Mouse (Mus musculus): ENCODE results near the gene Rbp1.

Rbp1 gene

DNA sequence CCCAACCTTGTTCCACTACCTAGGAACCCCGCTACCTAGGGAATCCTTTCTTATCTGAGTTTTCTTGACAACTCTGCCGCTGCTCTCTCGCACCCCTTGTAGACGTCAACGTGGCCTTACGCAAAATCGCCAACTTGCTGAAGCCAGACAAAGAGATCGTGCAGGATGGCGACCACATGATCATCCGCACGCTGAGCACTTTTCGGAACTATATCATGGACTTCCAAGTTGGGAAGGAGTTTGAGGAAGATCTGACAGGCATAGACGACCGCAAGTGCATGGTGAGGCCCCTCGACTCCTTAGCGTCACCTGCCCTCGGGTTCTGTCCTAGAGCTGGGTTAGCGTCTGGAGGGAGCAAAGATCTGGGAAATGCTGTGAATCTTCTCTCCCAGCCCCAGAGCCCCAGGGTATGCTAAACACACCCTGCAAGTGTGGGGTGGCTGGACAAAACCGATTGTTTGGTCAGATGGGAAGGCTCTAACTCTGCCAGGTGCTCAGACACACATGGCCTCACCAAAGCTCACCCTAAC lies 2.7 kb downstream of the Rbp1 start:
- DNase-seq: no peak

DNA sequence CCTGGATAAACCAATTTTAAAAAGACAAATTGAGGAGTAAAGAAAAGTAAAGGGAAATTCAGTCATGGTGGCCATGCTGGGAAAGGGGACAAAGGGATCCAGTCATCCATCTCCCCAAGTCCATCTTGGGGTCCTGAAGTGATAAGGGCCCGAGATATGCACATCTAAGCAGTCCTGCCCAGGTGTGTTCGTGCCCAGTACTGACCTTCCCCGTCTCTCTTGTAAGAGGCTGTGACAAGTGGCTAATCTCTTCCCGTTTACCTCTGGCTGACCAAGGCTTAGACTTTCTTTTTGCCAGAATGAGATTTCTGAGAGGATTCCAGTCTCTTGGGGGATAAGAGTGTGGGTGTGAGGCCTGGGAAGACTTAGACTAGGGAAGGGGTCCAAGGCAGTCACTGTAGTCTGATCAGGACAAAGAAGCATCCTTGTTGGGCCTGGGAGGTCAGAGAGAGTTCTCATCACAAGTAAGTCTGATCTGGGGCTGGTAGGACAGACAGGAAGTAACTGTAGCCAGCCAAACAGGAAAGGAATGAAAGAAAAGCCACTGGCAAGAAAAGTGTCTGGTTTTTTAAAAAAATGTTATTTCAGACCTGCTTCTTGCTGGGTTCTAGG lies 5.3 kb downstream of the Rbp1 start:
- DNase-seq: no peak

DNA sequence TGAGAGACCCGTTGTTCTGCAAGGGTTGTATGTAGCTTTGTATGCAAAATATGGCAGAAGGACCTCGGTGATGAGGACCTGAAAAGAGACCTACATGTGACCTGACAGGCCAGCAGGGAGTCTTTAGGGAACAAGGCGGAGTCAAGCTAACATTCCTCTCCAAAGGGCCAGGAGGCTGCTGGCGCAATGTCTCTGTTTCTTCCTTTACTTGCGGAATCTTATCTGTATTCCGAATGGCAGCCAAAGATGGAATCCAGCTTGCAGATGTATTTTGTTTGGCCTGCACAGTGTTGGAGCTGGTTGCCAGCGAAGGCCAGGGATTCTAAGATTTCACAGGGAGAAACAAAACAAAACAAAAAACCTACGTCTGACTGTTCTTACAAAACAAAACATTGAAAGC lies 6.0 kb downstream of the Rbp1 start:
- no peak for DNase-seq

DNA sequence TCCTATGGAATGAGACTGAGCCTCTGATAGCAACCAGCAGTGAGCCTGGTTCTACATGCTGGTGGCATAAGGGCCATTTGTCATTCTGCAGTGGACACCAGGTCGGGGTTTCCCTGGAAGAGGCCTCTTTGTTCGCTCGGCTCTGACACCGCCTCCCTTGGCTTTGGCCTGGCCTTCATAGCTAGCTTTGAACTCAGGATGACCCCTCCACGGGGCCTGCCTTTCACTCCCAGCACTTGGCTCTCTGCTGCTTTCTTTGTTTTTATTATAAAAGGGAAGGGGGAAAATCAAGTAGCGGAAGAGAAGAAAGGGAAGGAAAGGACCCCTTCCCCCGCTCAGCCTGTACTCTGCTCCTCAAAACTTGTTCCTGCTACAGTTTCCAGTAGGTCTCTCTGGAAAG lies 7.0 kb downstream of the Rbp1 start:
- DNase-seq: no peak

DNA sequence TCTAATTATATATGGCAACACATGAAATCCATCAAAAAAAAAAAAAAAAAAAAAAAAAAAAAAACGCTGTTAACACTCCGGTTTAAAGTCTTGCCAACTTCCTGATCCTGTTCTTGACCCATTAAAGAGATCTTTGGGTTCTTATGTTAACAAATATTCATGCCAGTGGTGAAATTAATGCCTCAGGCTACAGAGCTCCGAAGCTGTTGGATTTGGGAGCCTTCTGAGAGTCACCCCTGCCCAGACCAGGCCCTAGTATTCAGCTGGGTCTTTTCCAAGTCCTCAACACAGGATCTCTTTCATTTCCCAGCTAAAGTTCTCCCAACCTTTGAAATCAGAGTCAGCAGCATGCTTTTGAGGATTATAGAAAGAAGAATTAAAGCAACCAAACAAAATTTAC lies 7.8 kb downstream of the Rbp1 start:
- no peak for DNase-seq

DNA sequence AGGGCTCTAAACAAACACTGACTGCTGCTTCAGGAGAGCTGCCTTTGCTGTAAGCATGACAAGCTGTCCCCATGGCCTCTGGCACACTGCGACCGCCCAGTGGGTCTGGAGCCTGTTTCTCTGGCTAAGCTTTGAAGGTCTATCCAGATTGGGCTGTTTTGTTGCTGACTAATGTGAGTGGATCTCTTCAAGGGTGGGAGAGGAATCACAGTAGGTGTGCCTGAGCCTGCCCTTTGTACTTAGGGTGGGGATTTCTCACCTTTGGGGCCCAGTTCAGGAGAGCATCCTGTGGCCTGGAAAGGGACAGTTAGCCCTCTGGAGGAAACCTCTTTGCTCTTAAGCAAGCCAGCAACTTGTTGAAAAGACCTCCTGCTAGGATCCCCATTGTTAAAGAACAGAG lies 10.3 kb downstream of the Rbp1 start:
- no peak for DNase-seq

DNA sequence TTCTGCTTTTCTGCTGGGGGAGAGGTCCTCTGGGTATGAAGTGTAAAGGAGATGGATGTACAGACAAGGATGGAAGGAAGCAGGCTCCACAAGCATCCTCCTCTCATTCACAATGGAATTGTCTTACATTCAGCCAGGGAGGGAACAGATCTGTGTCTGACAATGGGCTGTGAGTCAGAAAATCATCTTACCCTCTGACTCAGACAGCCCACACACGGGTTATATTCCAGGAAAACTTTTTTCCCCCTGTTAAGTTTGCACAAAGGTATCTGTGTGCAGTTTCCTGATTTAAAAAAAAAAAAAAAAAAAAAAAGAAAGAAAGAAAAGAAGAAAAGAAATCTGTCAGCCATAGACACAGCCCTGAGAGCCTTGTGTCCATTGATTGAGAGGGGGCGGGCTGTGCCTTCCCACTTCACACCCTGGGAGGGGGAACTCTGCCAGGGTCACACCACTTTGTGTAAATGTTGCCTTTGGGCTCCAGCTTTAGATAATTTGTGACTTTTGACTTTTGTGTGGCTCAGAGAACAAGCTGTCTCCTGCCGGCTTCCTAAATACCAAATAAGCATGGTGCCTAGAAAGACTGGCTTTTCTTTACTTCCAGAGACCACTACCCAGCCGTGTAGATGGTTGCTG lies 11.3 kb downstream of the Rbp1 start:
- DNase-seq: no peak

DNA sequence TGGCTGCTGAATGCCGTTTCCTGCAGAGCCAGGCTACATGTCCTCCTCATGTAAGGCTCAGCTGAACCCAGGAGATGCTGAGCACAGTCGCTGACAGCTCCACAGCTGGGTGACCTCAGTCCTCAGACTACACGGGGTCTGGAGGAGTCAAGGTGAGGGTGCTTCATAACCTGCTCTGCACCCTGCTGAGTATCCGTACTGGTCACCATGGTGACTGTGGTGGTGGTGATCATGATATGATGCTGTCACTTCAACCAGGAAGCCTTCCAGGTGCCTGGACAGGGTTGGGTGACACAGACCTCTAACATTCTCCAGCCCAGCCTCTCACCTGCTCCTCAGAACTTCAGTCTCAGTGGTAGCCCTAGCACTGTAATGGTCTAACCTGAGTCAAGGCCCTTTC lies 15.1 kb downstream of the Rbp1 start:
- DNase-seq: no peak

DNA sequence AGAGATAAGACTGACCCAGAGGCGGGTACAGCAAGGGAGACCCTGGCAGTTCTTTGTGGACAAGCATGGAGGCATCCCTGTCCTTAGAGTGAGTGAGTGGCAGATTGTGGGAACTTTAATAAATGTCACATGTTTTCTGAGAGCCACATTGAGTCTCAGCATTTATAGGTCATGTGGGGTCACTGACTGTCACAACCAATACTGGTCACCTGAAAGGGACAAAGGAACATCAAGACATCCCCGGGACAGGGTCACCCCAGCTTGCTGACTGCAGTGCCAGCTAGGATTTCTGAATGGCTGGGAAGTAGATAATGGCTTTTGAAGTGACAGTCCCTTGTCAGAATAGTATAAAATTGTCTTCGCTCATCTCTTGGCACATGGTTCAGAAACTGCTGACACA lies 16.3 kb downstream of the Rbp1 start:
- no peak for DNase-seq

DNA sequence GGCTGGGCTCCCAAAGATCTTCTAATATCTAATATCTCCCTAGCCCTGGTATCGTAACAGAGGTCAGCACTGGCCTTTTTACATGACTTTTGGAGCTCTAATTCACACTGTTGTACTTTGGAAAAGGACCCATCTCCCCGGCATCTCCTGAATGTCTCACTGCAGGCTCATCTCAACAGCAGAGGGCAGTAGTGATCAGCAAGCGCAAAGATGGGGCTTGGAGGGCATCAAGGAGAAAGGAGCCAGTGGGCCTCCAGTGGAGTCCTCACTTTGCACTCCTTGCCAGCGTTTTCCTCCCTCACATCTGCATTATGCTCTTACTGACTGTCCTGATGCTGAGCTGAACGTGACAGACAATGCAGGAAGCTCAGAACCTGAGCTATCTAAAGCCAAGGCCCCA lies 19.9 kb downstream of the Rbp1 start:
- no peak for DNase-seq

DNA sequence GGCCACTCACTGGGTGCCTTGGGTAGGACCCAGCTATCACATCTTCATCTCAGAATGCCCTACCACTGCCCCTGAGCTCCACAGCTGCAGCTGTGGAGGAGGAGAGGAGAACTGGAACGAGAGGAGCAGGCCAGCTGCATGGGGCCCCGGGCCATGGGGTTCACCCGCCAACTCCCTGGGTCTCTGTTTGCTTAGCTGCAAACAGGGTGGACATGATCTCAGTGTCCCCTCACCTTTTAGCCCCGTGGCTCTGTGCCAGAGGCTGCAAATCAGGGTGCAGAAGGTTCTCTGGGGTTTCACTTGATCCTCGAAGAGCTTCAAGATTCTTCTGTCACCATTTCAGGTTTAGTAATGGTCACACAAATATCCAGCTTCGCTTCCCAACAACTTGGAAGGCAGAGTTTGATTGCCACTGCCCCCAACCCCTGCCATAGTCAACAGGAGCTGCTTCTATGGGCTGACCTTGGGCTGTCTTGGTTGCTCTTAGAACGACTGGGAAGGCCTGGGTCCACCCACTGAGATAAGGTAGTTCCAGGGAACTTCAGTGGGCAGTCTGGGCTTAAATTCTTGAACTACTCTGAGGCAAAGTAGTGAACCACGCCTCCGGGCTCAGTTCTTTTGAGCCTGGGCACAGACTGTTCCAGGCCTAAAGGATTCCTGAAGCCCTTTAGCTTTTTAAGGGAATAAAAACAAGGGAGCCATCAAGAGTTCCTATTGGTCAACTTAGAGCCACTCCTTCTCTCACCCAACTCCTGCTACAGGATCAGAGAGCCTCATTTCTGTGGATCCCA lies 22.8 kb downstream of the Rbp1 start:
- no peak for DNase-seq

DNA sequence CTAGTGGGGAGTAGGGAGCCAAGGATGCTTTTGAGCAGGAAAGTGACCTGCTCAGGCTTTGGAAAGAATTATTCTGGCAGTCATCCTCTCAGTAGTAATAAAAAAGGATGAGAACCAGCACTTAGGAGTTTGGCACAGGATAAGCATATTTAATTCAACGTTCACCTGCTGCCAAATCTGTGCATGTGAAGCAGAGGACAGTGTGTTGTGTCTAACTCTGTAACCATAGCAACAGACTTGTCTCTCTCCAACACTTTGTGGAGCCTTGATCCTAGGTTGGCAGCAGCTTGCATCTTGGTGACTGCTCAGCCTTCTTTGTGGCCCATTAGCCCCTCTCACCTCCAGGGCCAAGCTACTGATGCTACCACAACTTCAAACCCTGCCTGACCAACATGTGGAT lies 28.2 kb downstream of the Rbp1 start:
- DNase-seq: peak; percentile 37

DNA sequence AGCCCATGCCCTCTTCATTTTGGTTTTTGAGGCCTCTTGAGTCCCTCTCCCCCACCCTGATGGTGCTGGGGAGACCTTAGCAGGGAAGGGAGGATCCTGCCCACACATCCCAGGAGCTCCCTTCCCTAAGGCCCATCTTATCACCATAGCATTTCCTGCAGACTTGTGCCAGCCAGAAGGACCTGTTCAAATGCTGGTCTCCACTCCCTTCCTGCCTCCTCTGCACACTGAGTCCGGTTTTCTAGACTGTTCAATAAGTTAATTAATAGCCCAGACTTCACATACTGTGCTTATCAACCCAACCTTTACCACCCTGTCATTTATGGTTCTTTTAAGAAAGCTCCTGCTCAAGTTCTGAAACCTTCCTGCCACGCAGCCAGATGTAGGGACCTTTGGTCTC lies 43.9 kb downstream of the Rbp1 start:
- DNase-seq: no peak

DNA sequence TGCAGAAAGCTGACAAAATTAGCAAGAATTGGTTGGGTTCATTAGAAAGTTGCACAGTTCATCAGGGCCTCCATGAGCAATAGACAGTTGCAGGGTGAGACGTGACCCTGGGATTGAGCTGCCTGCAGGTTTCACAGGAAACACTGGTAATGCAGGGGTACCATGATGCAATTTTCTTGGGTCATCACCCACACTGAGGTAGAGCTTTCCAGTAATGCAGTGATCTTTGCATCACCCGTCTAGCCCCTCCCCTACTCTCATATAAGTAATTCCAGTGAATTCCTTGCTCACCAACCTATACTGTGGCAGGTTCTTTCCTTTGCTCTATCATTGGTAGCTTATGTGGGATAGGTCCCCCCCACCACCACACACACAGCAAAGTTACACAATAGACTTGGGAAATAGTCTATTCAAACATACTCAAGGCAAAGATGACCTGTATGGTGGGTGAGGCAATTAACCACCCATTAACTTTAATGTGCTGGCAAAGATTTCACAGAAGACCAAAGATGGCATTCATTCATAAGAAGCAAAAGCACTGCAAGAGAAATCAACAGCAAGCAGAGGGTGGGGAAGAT lies 57.5 kb downstream of the Rbp1 start:
- no peak for DNase-seq

DNA sequence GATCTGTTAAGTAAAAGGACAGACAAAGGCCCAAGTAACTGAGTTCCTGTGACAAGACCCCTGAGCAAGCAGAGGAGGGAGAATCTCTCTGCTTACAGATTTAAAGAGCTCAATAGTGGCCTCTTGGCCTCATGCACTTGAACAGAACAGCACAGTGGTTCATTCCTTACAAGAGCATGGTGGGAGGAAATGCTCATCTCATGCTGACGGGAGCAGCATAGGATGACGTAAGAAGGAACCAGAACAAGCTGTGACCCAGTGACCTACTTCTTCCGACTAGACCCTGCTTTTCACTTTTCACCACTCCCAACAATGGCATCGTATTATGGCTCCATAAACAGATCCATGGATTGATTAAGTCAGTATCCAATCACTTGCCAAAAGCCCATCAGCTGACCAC lies 59.5 kb downstream of the Rbp1 start:
- no peak for DNase-seq

DNA sequence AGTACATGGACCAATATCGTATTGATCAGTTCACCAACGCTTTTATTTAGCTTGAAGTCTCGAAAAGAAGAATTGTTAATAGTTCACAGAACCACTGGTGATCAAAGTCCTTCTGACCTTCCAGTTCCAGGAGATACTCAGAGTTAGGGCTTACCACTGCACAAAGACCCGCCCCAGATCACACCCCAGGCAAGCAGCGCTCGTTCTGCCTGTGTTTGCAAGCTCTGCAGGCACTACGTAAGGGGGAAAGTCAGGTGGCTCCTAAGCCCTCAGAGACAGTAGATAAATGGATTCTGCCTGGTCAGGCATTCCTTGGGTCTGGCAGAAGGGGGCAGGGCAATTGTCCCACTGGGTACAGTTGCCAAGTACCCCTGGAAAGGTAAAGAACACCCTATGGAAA lies 62.3 kb downstream of the Rbp1 start:
- DNase-seq: no peak

DNA sequence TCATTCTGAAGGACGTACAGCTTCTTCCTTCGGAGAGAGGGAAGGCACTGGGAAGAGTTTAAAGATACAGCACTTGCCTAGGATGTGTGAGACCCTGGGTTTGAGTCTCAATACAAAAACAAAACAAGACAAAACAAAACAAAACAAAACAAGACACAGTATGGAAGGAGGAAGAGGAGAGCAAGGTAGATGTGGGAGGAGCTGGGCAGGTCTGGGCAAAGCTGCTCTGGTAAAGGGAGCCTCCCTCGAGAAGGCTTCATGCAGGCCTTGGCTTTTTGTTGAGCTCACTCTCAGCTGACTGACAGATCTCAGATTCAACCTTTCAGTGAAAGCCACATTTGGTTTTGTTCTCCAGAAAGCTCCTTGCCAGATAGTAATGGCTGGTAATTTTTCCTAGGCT lies 63.1 kb downstream of the Rbp1 start, which contains the start of gene Rbp2:
TSS of gene Rbp2 (plus strand) at position 301 of the 400 bp plus-strand sequence.
- DNase-seq: no peak

DNA sequence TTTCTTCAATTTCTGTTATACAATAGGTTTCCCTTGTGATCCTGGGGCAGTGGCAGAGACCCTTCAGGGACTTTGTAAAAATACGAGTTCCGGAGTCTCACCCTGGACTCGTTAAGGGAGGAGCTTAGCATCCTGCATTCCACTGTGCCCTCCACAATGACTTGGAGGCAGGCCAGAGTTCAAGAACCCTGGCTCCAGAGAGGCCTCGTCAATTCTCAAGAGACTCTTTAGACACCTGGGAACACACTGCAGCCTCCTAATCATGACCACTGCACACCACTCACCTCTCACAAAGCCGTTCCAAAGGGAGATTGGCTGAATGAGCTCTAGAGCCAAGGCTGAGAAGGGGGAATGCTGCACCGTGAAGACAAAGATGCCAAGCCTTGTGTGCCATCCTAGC lies 64.5 kb downstream of the Rbp1 start:
- no peak for DNase-seq

DNA sequence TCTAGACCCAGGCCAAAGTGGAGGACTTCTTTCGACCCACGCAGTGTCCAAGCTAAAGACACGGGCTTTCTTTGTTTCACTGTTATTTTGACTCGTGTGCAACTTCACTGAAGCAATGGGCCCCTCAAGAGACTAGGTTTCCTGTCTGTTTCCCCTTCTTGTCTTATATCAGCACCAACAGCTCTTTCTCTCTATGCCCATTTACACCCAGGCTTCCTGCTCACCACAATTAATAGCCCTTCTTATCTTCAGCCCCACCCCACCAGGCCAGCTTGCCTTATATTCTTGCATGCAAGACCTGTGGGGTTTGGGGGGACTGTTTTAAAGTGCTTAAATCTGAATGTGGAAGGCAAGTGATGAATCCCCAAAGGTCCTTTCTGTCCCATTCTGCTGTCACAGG lies 66.8 kb downstream of the Rbp1 start:
- DNase-seq: no peak

DNA sequence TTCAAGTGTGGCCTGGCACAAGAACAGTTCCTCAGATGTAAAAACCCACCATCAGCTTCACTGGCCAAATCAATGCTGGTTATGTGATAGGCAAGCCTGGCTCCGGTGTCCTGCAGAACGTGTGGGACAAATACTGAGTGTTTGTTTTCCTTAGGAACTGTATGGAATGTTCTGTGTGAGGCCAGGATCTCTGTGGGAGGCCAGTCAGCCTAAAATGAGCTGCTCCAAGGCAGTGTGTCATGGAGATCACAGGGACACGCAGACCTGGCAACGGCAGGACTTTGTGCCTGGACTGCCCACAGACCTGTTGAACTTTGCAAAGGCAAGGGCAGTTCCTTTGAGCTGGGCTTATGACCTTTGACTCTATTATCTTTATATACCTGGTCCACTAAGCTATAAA lies 67.4 kb downstream of the Rbp1 start:
- no peak for DNase-seq

DNA sequence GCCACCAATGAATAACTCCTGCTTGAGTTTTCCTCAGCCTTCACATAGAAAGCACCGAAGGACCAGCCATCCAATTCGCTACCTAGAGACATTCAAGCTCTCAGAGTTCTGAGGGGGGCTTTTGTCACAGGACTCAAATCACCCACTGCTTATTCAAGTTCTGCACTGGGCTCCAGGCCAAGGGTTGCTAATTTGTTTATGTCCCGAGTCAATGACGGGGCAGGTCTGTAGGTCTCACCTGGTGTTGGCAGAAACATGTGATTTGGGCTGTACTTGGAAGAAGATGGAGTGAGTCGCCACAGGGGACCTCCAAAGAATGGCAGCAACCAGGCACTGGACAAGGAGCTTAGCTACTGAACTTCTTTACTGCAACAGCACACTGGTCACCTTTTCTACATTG lies 68.3 kb downstream of the Rbp1 start:
- DNase-seq: no peak

DNA sequence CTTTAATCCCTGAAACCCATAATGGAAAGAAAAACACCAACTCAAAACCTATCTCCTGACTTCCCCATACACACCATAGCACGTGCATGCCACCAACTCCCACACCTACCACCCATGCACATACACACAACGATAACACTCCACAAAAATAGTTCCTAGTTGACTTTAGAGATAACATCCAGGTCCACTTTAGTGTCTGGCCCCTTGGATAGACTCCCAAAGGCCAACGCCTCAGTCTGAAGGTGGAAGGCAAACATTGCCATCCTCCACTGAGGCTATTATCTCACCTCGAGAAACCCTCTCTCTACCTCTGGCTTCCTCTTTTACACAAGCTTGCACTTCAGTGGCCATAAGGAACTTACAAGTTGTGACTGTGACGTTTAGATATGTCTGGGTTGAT lies 69.5 kb downstream of the Rbp1 start:
- no peak for DNase-seq

DNA sequence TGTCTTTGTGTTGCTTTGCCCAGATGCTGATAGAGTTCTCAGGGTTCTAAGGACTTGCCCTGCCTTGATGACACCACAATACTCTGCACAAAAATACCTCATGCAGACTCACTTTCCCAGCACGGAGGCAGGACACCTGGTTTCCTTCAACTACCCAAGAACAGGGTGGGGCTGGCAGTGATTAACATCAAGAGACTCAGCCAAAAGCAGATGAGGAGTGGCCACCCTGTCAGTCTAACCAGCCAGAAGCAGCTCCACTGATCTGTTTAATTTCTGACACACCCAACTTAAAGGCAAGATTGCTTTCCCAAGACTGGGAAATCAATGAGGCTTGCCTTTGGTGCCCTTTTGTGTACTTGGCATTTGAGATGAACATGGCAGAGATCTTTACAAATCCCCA lies 70.1 kb downstream of the Rbp1 start:
- DNase-seq: no peak

Measured in layer of hippocampus, adult 9-11 months (tissue).